Mouse (Mus musculus) lung, postnatal 14 days (tissue): Measurements from ENCODE around the gene F2r.

ENCODE experiments used
- DNase-seq: peaks from one replicate; pipeline ENCODE4 v3.0.0; 2021

Gene F2r

DNA sequence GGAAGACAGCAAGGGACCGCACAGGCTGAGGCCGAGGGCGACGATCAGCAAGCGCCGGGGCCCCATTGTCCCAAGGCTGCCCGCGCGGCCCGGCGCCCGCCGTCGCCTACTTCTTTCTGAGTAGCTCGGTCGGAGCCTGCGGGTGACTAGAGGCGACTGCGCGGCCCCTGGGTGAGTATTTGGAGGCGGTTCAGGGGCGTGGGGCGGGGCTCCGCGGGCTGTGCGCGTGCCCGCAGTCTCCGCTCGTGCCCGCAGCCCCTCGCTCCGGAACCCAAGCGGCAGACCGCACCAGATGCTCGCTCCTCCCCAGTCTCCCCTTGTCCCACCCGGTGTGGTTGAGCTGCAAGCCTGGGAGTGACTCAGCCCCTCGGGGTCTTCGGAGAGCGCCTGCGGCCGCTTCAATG lies at the start of gene F2r:
Gene F2r (minus strand): TSS at position 179 of the 404 bp plus-strand sequence.
- peak; percentile 91 for DNase-seq

DNA sequence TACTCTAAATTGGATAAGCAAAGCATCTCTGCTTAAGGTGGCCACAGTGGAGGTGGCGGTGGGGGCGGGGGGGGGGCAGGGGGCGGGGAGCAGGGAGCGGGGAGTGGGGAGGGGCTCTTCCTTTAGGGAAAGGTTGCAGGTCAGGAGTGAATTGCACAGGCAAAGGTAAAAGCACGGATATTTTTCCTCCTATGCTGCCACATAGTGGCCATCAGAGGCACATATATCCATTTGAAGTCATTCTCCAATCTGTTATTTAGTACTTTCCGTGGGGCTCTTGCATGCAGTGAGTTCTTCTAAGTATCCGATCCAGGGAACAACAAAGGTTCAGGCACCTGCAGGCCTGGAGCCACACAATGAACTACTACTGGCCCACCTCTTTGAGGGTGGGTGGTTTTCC lies 49.0 kb upstream of the F2r start:
- DNase-seq = peak; percentile 29

DNA sequence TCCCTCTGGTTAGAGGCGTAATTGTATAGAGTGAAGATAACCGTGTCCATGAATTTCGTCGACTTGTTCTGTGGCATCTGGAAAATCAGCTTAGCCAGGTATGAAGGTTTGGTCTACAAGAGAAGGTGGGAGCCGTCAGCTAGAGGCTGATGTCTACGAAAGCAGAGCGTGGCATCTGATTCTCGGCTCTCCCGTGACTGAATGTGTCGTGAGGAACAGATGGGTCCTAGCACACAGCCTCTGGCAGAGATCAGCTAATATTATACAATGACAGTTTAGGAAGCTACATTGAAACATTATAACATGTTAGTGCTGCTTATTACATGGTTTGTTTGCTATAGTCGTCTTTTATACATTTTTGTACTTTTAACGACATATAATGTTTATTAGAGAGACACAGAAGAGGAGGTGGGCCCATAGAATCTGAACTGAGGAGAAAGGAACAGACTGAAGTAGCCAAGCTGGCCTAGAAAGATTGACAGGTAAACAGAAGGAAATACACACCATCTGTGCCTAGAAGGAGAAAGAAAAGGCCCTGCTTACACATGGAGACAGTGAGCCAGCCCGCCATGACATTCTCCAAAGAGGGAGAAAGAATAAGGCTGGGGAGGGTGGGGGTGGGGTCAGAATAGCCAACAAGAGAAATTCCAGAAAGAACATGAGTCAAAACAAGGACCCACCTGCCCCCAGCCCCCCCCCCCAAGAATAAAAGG lies 47.5 kb upstream of the F2r start:
- DNase-seq = no peak

DNA sequence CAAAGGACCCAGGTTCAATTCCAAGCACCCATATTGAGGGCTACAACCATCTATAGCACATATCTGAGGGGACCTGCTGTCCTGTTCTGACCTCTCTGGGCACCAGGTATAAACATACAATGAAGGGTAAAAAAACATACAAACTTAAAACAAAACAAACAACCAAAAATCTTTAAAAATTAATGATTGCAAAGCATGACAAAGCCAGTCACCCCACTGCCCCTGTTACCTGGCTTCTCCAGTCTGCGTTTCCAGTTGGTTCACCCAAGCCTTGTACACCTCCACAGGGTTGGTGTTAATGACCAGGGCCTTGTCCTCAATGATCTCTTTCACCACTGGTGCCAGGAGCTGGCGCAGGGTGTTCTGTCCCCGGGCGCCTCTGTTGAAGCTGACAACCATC lies 45.5 kb upstream of the F2r start:
- DNase-seq = no peak

- DNase-seq = no peak
Observed at GRCm38 (mm10) chr13:95659432-95659831, 41.1 kb upstream of the F2r start.

DNA sequence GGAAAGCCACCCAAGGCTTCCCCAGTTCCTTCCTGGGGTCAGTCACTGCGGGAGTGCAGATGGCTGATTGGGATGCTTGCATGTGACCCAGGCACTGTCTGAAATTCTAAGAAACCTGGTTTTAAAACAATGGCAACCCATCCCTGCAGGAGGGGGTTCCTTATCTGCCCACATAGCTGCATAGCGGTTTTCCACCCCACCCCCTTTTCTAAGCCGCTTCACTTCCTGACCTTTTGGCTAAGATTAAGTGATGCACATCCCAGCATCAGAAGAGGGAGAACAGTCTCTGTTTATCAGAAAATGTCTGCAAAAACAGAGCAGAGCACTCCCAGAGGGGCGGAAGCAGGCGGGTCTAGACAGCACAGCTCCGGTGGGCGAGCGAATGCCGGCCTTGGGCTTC lies 38.9 kb upstream of the F2r start:
- DNase-seq = no peak

DNA sequence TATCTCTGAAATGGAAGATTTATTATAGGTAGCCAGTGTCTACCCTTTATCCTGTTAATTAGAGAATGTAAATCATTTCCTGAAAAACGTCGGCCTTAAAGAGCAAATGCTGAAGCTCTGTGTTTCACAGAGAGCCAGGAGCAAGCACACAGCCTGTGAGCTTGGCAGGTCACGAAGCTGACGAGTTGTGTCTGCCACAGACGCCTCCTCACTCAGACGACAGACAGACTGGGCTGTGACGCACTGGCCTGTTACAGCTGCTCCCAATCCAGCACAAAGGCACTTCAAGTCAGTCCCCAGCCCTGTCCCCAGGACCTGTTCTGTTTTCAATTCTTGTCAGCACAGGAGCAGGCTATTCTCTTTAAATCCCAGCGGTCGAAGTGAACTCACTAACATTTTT lies 37.0 kb upstream of the F2r start:
- peak; percentile 49 for DNase-seq

- DNase-seq = no peak
Observed at GRCm38 (mm10) chr13:95653696-95654095, 35.4 kb upstream of the F2r start.

DNA sequence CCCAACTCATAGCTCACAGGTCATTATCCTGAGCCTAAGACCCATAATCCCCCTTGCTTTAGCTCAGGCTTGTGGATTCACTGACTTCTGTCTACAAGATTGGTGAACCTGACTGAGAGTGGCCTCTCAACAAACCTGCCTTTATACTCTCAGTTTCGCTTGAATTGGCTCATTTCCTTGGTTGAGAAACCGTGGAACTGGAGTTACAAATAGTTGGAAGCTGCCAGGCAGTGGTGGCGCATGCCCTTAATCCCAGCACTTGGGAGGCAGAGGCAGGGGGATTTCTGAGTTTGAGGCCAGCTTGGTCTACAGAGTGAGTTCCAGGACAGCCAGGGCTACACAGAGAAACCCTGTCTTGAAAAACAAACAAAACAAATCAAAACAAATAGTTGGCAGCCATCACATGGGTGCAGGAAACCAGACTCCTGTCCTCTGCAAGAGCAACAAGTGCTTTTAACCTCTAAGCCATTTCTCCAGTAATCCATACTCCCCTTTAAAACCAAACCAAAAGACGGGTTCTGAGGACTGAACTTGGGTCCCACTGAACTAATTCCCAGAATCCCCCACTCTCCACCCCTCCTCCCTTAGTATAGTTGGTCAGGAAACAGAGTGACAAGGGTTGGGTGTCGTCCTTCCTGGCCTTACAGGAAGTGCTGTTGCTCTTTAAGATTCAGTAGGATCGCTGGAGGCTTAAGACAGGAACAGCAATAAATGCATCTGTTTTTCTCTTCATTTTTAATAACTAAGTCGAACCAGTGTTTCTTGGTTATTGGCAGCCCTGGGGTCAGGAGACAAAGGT lies 33.8 kb upstream of the F2r start:
- no peak for DNase-seq

DNA sequence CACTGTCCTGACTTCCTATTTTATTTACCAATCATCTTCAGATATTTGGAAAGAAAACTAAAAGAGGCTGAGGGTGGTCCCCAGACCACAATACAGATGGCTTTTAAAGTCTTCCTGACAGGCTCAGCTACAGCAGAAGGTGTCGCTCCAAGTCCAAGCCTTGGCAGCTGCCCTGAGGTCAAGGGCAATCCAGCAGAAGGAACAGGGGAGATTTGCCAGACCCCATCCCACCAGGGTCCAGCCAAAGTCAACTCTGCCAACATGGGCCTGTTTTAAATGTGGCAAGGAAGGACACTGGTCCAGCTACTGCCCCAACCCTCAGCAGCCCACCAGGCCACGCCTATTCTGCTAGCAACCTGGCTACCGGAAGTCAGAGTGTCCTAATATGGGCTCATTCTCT lies 31.7 kb upstream of the F2r start:
- no peak for DNase-seq

GRCm38 (mm10) chr13:95647248-95647647 lies 29.0 kb upstream of the F2r start:
- no peak for DNase-seq

GRCm38 (mm10) chr13:95646687-95647111 lies 28.4 kb upstream of the F2r start:
- no peak for DNase-seq

DNA sequence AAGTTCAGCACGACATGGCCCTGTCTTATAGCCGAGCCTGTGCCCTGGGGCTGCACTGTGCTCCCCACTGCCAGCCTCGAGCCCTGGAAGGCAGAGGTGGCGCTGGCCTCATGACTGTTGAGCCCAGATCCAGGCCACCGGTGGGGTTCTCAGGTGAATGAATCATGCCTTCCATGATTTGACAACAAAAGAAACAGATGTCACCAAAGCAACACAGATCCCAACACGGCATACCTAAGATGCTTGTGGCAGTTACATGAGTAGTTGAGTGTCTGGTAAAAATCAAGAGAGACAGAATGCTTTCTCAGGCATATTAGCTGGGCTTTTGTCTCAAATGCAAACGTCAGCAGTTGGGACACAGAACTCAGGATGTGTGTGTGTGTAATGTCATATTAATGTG lies 25.5 kb upstream of the F2r start:
- DNase-seq = no peak

- DNase-seq = no peak
Observed at GRCm38 (mm10) chr13:95641061-95641986, 23.0 kb upstream of the F2r start.

DNA sequence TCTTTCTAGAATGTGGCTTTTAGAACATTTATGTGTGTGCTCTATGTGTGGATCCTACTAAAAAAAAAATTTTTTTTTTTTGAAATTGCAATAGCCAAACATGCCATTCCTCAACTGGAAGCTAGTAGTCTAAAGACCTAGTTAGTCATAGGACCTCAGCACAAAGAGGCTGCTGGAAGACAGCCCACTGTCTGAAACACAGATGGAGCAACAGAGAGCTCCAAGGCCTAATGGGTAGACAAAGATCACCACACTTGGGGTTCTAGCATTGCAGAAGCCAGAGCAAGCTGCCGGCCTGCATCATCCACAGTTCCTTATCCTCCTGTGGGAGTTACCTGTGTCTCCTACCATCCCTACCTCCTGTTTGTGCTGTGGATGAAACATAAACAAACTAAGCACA lies 22.1 kb upstream of the F2r start:
- no peak for DNase-seq

GRCm38 (mm10) chr13:95639336-95640116 lies 21.2 kb upstream of the F2r start:
- peak; percentile 61 for DNase-seq

- DNase-seq = peak; percentile 42
Observed at GRCm38 (mm10) chr13:95638894-95639293, 20.6 kb upstream of the F2r start.

DNA sequence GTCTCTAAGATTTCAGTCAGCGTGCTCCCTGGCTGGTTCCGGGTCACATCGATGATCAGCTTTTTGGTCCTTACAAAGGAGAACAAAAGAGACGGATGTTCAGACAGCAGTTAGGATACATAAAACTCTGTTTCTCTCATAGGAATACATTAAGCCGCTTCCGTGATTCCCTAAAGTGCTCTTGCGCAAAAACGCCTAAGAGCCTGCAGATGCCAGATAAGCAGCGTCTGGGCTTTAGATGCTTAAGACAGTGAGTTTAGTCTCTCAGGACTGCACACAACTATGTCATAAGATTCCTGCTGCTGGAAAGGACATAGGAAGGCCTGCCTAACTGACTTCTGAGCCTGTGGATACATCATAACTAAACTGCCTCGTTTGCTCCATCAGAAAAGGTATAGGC lies 19.4 kb upstream of the F2r start:
- DNase-seq = no peak

DNA sequence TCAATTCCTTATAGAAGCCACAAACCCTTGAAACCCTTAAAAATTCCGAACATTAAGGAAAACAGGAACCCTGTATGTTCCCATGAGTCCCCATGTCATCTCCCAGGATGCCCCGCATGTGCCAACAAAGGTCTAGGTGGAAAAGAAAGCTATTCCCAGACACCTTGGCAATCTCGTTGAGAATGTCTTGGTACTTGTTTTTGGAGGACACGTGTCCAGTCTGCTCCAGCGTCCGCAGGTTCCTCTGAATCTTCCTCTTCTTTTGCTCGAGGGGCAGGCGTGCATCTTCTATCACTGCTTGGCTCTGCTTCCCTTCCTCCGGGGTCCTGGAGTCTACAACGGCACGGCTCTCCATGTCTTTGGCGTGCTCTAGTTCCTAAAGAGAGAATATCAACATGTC lies 17.0 kb upstream of the F2r start:
- DNase-seq = no peak

DNA sequence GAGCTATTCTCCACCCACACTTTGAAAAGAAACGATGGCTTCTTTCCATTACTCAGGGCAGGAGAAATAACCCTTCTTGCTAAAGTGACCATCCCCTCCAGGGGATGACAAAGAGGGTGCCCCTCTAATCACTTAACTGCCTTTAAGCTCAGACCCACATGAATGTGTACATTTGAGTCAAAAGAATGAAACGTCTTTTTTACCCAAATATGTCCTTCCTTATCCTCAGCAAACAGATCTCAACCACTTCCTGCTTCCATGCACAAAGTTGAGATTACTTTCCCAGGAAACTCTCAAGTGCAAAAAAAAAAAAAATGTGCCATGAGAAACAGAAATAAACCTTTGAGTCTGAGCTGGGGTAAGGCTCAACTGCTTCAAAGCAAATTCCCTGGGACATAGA lies 16.2 kb upstream of the F2r start:
- no peak for DNase-seq

GRCm38 (mm10) chr13:95633384-95633783 lies 15.1 kb upstream of the F2r start:
- DNase-seq = peak; percentile 34

DNA sequence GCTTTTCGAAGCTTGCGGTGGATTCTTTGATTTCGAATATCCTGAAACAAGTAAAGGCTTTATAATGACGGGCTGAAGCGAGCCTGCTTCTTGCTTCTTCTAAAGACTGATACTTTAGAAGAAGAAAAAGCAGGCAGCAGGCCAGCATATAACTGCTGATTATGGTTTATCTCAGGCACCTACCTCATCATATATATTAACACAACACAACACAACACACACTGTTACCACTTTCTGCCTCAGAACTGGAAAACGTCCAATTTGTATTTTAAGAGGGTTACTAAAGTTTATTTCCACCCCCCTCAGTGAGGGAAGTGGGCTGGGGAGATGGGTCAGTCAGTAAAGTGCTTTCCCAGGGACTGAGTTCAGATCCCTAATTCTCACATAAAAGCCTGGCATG lies 13.9 kb upstream of the F2r start:
- DNase-seq = no peak

GRCm38 (mm10) chr13:95630747-95631146 lies 12.5 kb upstream of the F2r start:
- DNase-seq = no peak
